ENCODE assay signal across 13 mouse cellular contexts in genomic region chr8:110918460-110918859, GRCm38 (mm10). TPM values are rescaled to one million over a fixed set of nuclear protein-coding genes. Genes with fewer than 3 reads are reported as not detected.
DNase-seq lines count a peak whose midpoint lies in the region; ATAC-seq and TF ChIP-seq lines count a peak whose summit lies in the region.
"Had no signal": no experiment of that assay in that cellular context is flagged by ENCODE, and none has a peak within 500 bp of the region (broad histone marks: within the 10 kb centered on the region; RNA-seq: fewer than 3 reads in every experiment).

No protein-coding gene starts in this region.

- no peak overlapping the region for H3K9ac ChIP-seq in kidney, embryonic 15.5 days
- peak overlapping the region; percentile 97; the same call in 1 of the 2 replicates for H3K9ac ChIP-seq in liver, embryonic 13.5 days
- H3K9ac ChIP-seq in liver, postnatal 0 days (replicated peaks) = no peak overlapping the region
- H3K9ac ChIP-seq: embryonic facial prominence, embryonic 15.5 days; lung, embryonic 14.5 days had no signal

- TF ChIP-seq EP300 in liver, postnatal 0 days (IDR thresholded peaks at IDR 0.05; ENCODE audit: low read depth) = no peak

- DNase-seq in kidney, postnatal 10 days = no peak
- no peak for DNase-seq in liver, embryonic 13.5 days
- no peak for DNase-seq in liver, postnatal 0 days
- DNase-seq in A20 (ENCODE audit: low read depth, low spot score) = peak; percentile 72
- no peak for DNase-seq in yolk sac, embryonic 10.5 days (ENCODE audit: low spot score)
- DNase-seq in layer of hippocampus, postnatal 14 days (ENCODE audit: low spot score in 2 of 2) = no peak
- DNase-seq: lung, embryonic 14.5 days had no signal

- no peak for ATAC-seq in kidney, embryonic 15.5 days (replicated peaks; ENCODE audit: low FRiP score)
- ATAC-seq in liver, embryonic 13.5 days (ENCODE audit: low read depth) = no peak
- ATAC-seq in liver, postnatal 0 days = no peak

- H3K9me3 ChIP-seq in kidney, embryonic 15.5 days (replicated peaks) = no peaks in the 10 kb centered on the region
- H3K9me3 ChIP-seq in liver, embryonic 13.5 days (replicated peaks) = no peaks in the 10 kb centered on the region
- no peaks in the 10 kb centered on the region for H3K9me3 ChIP-seq in liver, postnatal 0 days (ENCODE audit: low read length)
- H3K9me3 ChIP-seq in E14TG2a.4 (ENCODE audit: low read length) = no peaks in the 10 kb centered on the region
- H3K9me3 ChIP-seq: embryonic facial prominence, embryonic 15.5 days; hindbrain, embryonic 13.5 days; midbrain, embryonic 10.5 days had no signal

- H3K27ac ChIP-seq in kidney, embryonic 15.5 days = 0 out of 2 replicates have a peak overlapping the region, but pooled peaks have one; percentile 59
- no peak overlapping the region for H3K27ac ChIP-seq in liver, embryonic 13.5 days
- H3K27ac ChIP-seq in liver, postnatal 0 days (ENCODE audit: low read depth) = no peak overlapping the region
- H3K27ac ChIP-seq: embryonic facial prominence, embryonic 15.5 days; macrophage had no signal

- no peak overlapping the region for H3K4me3 ChIP-seq in kidney, embryonic 15.5 days (replicated peaks)
- no peak overlapping the region for H3K4me3 ChIP-seq in liver, embryonic 13.5 days (replicated peaks)
- no peak overlapping the region for H3K4me3 ChIP-seq in liver, postnatal 0 days (ENCODE audit: low read depth, low read length)
- peak overlapping the region; percentile 82; the same call in 1 of the 2 replicates for H3K4me3 ChIP-seq in E14TG2a.4 (replicated peaks; ENCODE audit: low read length)

- H3K27me3 ChIP-seq in kidney, embryonic 15.5 days = no peaks in the 10 kb centered on the region
- H3K27me3 ChIP-seq in liver, embryonic 13.5 days = no peaks in the 10 kb centered on the region
- no peaks in the 10 kb centered on the region for H3K27me3 ChIP-seq in liver, postnatal 0 days (ENCODE audit: insufficient read depth, low read length)
- H3K27me3 ChIP-seq in E14TG2a.4 (ENCODE audit: insufficient read depth, low read length) = no peaks in the 10 kb centered on the region
- H3K27me3 ChIP-seq: embryonic facial prominence, embryonic 15.5 days; hindbrain, embryonic 13.5 days had no signal

- H3K36me3 ChIP-seq in kidney, embryonic 15.5 days = peaks cover 9% of the 10 kb centered on the region; the same call in 1 of the 2 replicates
- peaks cover 10% of the 10 kb centered on the region for H3K36me3 ChIP-seq in liver, embryonic 13.5 days
- H3K36me3 ChIP-seq in liver, postnatal 0 days (replicated peaks; ENCODE audit: insufficient read depth, low read length) = no peaks in the 10 kb centered on the region
- H3K36me3 ChIP-seq in E14TG2a.4 (ENCODE audit: insufficient read depth, low read length) = no peaks in the 10 kb centered on the region
- H3K36me3 ChIP-seq: hindbrain, embryonic 13.5 days had no signal

- TF ChIP-seq CTCF in liver, postnatal 0 days (IDR thresholded peaks at IDR 0.05; ENCODE audit: low read depth) = no peak
- no peak for TF ChIP-seq CTCF in E14TG2a.4 (conservative IDR thresholded peaks at IDR 0.05; ENCODE audit: low read length)

- 32% methylated on average over 8 of the region's 8 CpGs for WGBS in kidney, embryonic 15.5 days
- 56% methylated on average over 8 of the region's 8 CpGs for WGBS in liver, embryonic 13.5 days (ENCODE audit: insufficient replicate concordance)
- WGBS in liver, postnatal 0 days (ENCODE audit: insufficient replicate concordance) = 51% methylated on average over 8 of the region's 8 CpGs

- H3K4me2 ChIP-seq in kidney, embryonic 15.5 days = 0 out of 2 replicates have a peak overlapping the region, but pooled peaks have one; percentile 84
- H3K4me2 ChIP-seq in liver, embryonic 13.5 days = no peak overlapping the region
- H3K4me2 ChIP-seq in liver, postnatal 0 days (ENCODE audit: low read depth, low read length) = no peak overlapping the region

- peaks cover 45% of the 10 kb centered on the region for H3K4me1 ChIP-seq in kidney, embryonic 15.5 days
- peaks cover 53% of the 10 kb centered on the region for H3K4me1 ChIP-seq in liver, embryonic 13.5 days (replicated peaks)
- peaks cover 28% of the 10 kb centered on the region for H3K4me1 ChIP-seq in liver, postnatal 0 days (ENCODE audit: insufficient read depth)
- peaks cover 46% of the 10 kb centered on the region for H3K4me1 ChIP-seq in E14TG2a.4 (replicated peaks; ENCODE audit: low read depth, low read length)

RNA-seq across cellular contexts. Expression of gene St3gal2, which starts 1.3 kb away (rescaled TPM):
- 25.2 and 27.4 TPM in 2 replicates for polyA plus RNA-seq in kidney, embryonic 15.5 days (2015; fragmentation: Nextera tagmentation; extraction: Ambion mirVana)
- 21.0 and 25.2 TPM in 2 replicates for polyA plus RNA-seq in liver, embryonic 13.5 days (2015; fragmentation: Nextera tagmentation; extraction: Ambion mirVana)
- polyA plus RNA-seq in liver, postnatal 0 days (2015; fragmentation: Nextera tagmentation; extraction: Ambion mirVana) = 8.1 and 10.1 TPM in 2 replicates
- 10 to 100 TPM; 92.7 to 95.8 TPM for total RNA-seq in layer of hippocampus, postnatal 14 days (2021)

RNA-seq across cellular contexts. Expression of gene Fuk, which starts 16.2 kb away (rescaled TPM):
- 12.0 and 13.3 TPM in 2 replicates for polyA plus RNA-seq in kidney, embryonic 15.5 days (2015; fragmentation: Nextera tagmentation; extraction: Ambion mirVana)
- 2.8 and 3.0 TPM in 2 replicates for polyA plus RNA-seq in liver, embryonic 13.5 days (2015; fragmentation: Nextera tagmentation; extraction: Ambion mirVana)
- polyA plus RNA-seq in liver, postnatal 0 days (2015; fragmentation: Nextera tagmentation; extraction: Ambion mirVana) = 1.9 and 2.2 TPM in 2 replicates
- 10 to 100 TPM; 16.9 to 18.1 TPM for total RNA-seq in layer of hippocampus, postnatal 14 days (2021)
